Mouse (Mus musculus): ENCODE measurements around the gene Sh3gl2.

Sh3gl2 gene

GRCm38 (mm10) chr4:85232386-85233381 lies 27.8 kb downstream of the Sh3gl2 start:
- DNase-seq, result no peak

GRCm38 (mm10) chr4:85241675-85242074 lies 36.7 kb downstream of the Sh3gl2 start:
- no peak for DNase-seq

GRCm38 (mm10) chr4:85242562-85242961 lies 37.6 kb downstream of the Sh3gl2 start:
- DNase-seq, result no peak

- DNase-seq, result no peak
These were observed 43.7 kb downstream of the Sh3gl2 start for GRCm38 (mm10) chr4:85248673-85249072.

- no peak for DNase-seq
These were observed 45.3 kb downstream of the Sh3gl2 start for GRCm38 (mm10) chr4:85250271-85250670.

- DNase-seq, result no peak
These were observed 45.9 kb downstream of the Sh3gl2 start for GRCm38 (mm10) chr4:85250786-85251185.

GRCm38 (mm10) chr4:85255771-85256389 lies 51.0 kb downstream of the Sh3gl2 start:
- DNase-seq, result no peak

- no peak for DNase-seq
These were observed 51.7 kb downstream of the Sh3gl2 start for GRCm38 (mm10) chr4:85256461-85257202.

GRCm38 (mm10) chr4:85257771-85258341 lies 52.9 kb downstream of the Sh3gl2 start:
- DNase-seq, result no peak

GRCm38 (mm10) chr4:85260687-85261658 lies 56.0 kb downstream of the Sh3gl2 start:
- no peak for DNase-seq

GRCm38 (mm10) chr4:85262146-85262545 lies 57.2 kb downstream of the Sh3gl2 start:
- DNase-seq, result no peak

GRCm38 (mm10) chr4:85262606-85263005 lies 57.7 kb downstream of the Sh3gl2 start:
- DNase-seq, result no peak

GRCm38 (mm10) chr4:85267456-85267855 lies 62.5 kb downstream of the Sh3gl2 start:
- DNase-seq, result no peak

- DNase-seq, result no peak
These were observed 68.0 kb downstream of the Sh3gl2 start for GRCm38 (mm10) chr4:85272877-85273276.

- DNase-seq, result no peak
These were observed 68.5 kb downstream of the Sh3gl2 start for GRCm38 (mm10) chr4:85273452-85273851.

GRCm38 (mm10) chr4:85283151-85283550 lies 78.2 kb downstream of the Sh3gl2 start:
- DNase-seq, result no peak

- DNase-seq, result no peak
These were observed 85.1 kb downstream of the Sh3gl2 start for GRCm38 (mm10) chr4:85289990-85290389.

GRCm38 (mm10) chr4:85291296-85291695 lies 86.4 kb downstream of the Sh3gl2 start:
- no peak for DNase-seq

GRCm38 (mm10) chr4:85293368-85293767 lies 88.4 kb downstream of the Sh3gl2 start:
- no peak for DNase-seq

GRCm38 (mm10) chr4:85300610-85301405 lies 95.9 kb downstream of the Sh3gl2 start:
- DNase-seq, result no peak
